Mouse (Mus musculus) heart, adult 2 months (tissue): ENCODE measurements around the gene Ttc38. TPM values are rescaled to one million over a fixed set of nuclear protein-coding genes. Genes with fewer than 3 reads are reported as not detected.

Experiments used
- DNase-seq, 2 experiments: peaks; one replicate each; pipeline ENCODE4 v3.0.0; 2021
- H3K27ac ChIP-seq: fragments of 200-600 bp; 2 replicates; pipeline ENCODE4 v1.8.1; 2022
- H3K27me3 ChIP-seq: fragments of 200-500 bp; 2 replicates; pipeline ENCODE4 v1.6.1; 2012; ENCODE audit warnings: mild to moderate bottlenecking, low read length, inconsistent platforms, mixed read lengths; ENCODE audit not compliant: control insufficient read depth, insufficient read depth
- H3K36me3 ChIP-seq: fragments of 200-500 bp; 2 replicates; pipeline ENCODE4 v1.6.1; 2012; ENCODE audit warnings: low read length, inconsistent platforms; ENCODE audit not compliant: control insufficient read depth, insufficient read depth
- H3K4me1 ChIP-seq: fragments of 200-500 bp; 2 replicates; pipeline ENCODE4 v1.6.1; 2011; ENCODE audit warnings: low read length; ENCODE audit not compliant: control insufficient read depth, insufficient read depth
- H3K4me3 ChIP-seq: fragments of 200-600 bp; 2 replicates; pipeline ENCODE4 v1.8.1; 2022
- H3K79me2 ChIP-seq: fragments of 200-500 bp; replicated peaks from 2 replicates; pipeline ENCODE4 v1.6.1; 2012; ENCODE audit warnings: mild to moderate bottlenecking, inconsistent platforms, low read length, moderate library complexity, mixed read lengths; ENCODE audit not compliant: control insufficient read depth, insufficient read depth
- H3K9ac ChIP-seq: fragments of 200-500 bp; 2 replicates; pipeline ENCODE4 v1.6.1; 2012; ENCODE audit warnings: low read depth, mild to moderate bottlenecking, control low read depth, inconsistent platforms, low read length, mixed read lengths
- CTCF ChIP-seq: fragments of 200-600 bp; IDR thresholded peaks from 2 replicates; pipeline ENCODE4 v1.8.1; 2022; ENCODE audit warnings: antibody characterized with exemption, mild to moderate bottlenecking, moderate library complexity
- EP300 ChIP-seq: fragments of 200-500 bp; IDR thresholded peaks from 2 replicates; pipeline ENCODE4 v1.6.1; 2011; ENCODE audit warnings: low read depth, low read length, control low read depth; ENCODE audit not compliant: insufficient read depth
- POLR2A ChIP-seq: fragments of 200-500 bp; IDR thresholded peaks from 2 replicates; pipeline ENCODE4 v1.6.1; 2011; ENCODE audit warnings: mild to moderate bottlenecking, low read depth, low read length, control low read depth; ENCODE audit not compliant: insufficient read depth
- WGBS: fragments of 180-500 bp; shearing (Covaris S2); methylation state at CpG from one replicate; pipeline ENCODE4 v1.1.7; 2018; 5-methylcytosine and 5-hydroxymethylcytosine counted together
- intact Hi-C: fragments of 180-260 bp; cut with DNase I; formaldehyde crosslinking; loops from one replicate; pipeline ENCODE4 v1.15.1; 2025
- polyA plus RNA-seq: library from polyadenylated mRNA; depleted of rRNA; stranded (reverse); fragments of >200 nt; gene quantifications from 2 replicates; pipeline ENCODE4 v1.2.3, GENCODE M21; 2012
- total RNA-seq, 2 experiments: library from RNA; stranded (reverse); gene quantifications; 2 replicates each; pipeline ENCODE4 v1.2.3; 2021

The Ttc38 gene
- total and polyA plus RNA-seq, 3 experiments: 6.8 to 21.1 (median 15.3) TPM

DNA sequence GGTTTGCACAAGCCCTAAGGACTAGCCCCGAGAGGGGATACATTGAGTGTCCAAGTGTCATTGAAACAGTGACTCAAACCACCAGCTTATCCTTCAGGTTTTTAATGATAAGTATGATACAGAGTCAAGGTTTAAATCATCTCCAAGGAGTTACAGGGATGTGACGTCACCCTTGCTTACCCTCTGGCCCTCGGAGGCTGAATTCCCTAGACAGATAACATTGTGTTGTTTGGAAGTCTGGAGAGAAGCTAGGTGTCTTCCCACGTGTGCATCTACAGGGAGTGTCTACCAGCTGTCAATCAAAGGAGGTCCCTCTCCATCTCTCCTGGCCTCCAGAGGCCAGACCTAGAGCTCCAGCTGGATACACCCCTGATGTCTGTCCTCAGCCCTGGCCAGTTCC is 25.2 kb upstream of the Ttc38 start:
- no peak for DNase-seq
- no peaks in the 10 kb centered on the region for H3K27me3 ChIP-seq
- peaks cover 3% of the 10 kb centered on the region for H3K4me1 ChIP-seq
- H3K4me3 ChIP-seq: no peak overlapping the region
- TF ChIP-seq EP300 (no peak), POLR2A (no peak), CTCF (no peak)
- 58% methylated on average over 4 of the region's 4 CpGs for WGBS
- H3K9ac ChIP-seq: no peak overlapping the region
- H3K27ac ChIP-seq: no peak overlapping the region
- intact Hi-C loops: no loop called here
- no peaks in the 10 kb centered on the region for H3K79me2 ChIP-seq
- no peaks in the 10 kb centered on the region for H3K36me3 ChIP-seq

DNA sequence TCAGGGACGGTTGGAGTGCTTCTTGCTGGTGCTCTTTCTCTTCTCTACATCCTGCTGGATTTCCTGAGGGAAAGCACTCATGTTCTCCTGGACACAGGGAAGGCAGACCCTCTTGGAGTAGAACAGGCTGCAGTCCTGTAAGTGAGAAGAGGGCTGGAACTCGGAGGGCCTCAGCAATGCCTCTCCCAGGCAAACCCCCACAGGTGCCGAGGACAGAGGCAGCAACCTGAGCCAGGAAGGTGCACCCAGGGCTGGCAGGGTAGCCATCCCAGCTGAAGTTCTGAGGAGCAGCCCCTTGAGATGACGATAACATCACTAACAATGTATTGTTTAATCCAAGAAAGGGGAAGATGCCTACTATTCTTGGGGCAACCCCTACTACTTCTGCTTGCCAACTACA is 24.7 kb upstream of the Ttc38 start:
- TF ChIP-seq POLR2A (no peak), CTCF (no peak), EP300 (no peak)
- no peak overlapping the region for H3K27ac ChIP-seq
- H3K4me1 ChIP-seq: peaks cover 3% of the 10 kb centered on the region
- intact Hi-C loops: no loop called here
- H3K9ac ChIP-seq: no peak overlapping the region
- DNase-seq: no peak
- no peak overlapping the region for H3K4me3 ChIP-seq
- H3K79me2 ChIP-seq: no peaks in the 10 kb centered on the region
- 83% methylated on average over 4 of the region's 4 CpGs for WGBS
- H3K27me3 ChIP-seq: no peaks in the 10 kb centered on the region
- no peaks in the 10 kb centered on the region for H3K36me3 ChIP-seq

DNA sequence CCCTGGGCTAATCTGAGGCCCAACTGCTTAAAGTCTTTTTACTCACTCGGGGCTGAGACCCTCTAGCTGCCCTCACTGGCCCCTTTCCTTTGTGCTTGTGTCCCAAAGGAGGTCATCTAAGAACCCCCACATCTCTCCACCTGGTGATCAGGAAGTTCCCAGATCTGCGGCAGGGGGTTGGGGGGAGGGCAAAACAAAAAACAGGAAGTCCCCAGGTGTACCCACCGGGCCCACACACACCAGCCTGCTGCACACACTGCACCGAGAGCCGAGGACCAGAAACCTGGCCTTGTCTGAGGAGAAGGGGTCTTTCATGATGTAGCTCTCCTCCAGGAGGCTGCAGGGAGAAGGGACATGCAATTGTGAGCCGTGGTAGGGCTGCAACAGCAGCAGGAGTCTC is 24.1 kb upstream of the Ttc38 start:
- intact Hi-C loops: no loop called here

DNA sequence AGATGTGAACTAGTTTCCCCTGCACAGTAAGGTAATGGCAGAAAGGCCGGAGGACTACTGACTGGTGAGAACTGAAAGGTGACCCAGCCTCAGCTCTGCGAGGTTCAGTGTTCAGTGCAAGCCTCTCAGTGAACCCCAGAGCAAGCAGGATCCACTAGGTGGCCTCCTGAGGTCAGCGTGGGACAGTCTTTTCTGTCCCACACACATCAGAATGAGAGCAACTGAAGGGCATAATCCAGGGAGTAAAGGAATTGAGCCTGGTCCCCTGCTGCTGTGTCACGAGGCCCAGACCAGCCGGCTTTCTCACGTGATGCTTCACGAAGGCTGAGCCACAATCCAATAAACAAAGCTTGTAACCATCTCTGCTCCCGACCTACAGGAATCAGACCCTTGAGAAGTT is 23.7 kb upstream of the Ttc38 start:
- TF ChIP-seq POLR2A (no peak), CTCF (peak; percentile 39), EP300 (peak; percentile 55; the same call in 1 of the 2 replicates)
- Histone ChIP-seq H3K27me3 (no peaks in the 10 kb centered on the region), H3K27ac (peak overlapping the region; percentile 55), H3K9ac (no peak overlapping the region), H3K79me2 (no peaks in the 10 kb centered on the region), H3K4me3 (no peak overlapping the region), H3K4me1 (peaks cover 3% of the 10 kb centered on the region), H3K36me3 (no peaks in the 10 kb centered on the region)
- 56% methylated on average over 8 of the region's 8 CpGs for WGBS
- intact Hi-C loops: no loop called here
- DNase-seq: peak in 1 of 2 experiments; percentile 33

More for the DNA sequence above, 24.1 kb upstream of the Ttc38 start:
- Histone ChIP-seq H3K4me3 (no peak overlapping the region), H3K4me1 (peaks cover 3% of the 10 kb centered on the region), H3K79me2 (no peaks in the 10 kb centered on the region), H3K27me3 (no peaks in the 10 kb centered on the region), H3K36me3 (no peaks in the 10 kb centered on the region), H3K27ac (peak overlapping the region; percentile 55), H3K9ac (no peak overlapping the region)
- 78% methylated on average over 6 of the region's 6 CpGs for WGBS
- no peak for DNase-seq
- TF ChIP-seq POLR2A (no peak), CTCF (no peak), EP300 (no peak)

DNA sequence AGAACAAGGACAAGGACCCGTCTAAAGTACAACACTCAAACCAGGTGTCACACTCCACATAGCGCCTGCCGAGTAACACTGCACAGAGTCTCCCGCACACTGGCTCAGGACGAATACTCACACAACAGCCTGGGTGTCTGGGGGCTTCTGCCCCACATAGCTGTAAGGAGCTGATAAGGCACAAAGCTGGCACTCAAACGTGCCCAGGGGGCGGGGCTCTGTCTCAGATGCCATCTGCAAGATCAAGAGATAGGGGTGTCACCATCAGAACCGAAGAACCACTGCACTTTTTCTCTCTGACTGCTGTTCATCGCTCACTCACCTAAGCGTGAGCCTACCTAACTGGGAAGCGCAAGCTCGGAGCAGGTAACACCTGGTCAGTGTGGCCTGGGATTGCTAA is 23.0 kb upstream of the Ttc38 start:
- TF ChIP-seq EP300: no peak
- no peak for TF ChIP-seq POLR2A
- no peak for TF ChIP-seq CTCF
- intact Hi-C loops: no loop called here
- Histone ChIP-seq H3K4me3 (no peak overlapping the region), H3K4me1 (peaks cover 3% of the 10 kb centered on the region), H3K27me3 (no peaks in the 10 kb centered on the region), H3K27ac (peak overlapping the region; percentile 55), H3K79me2 (no peaks in the 10 kb centered on the region), H3K36me3 (no peaks in the 10 kb centered on the region), H3K9ac (no peak overlapping the region; the same call in 1 of the 2 replicates)
- WGBS: 85% methylated on average over 12 of the region's 12 CpGs
- no peak for DNase-seq

DNA sequence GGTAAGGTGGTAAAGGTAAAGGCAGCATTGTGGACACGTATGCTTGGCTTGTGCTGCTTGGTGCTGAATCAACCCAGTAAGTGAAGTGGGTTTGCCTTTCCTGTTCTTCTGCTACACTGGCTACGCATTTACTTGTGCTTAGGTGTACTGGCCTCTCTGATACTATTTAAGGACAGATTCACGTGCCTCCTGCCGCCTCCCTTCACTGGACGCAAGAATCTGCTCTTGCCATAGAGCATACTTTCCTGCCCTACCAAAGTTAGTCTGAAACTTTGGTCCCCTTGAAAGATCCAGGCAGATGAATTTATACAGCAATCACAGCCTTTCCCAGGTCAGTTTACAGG is 21.7 kb upstream of the Ttc38 start:
- Histone ChIP-seq H3K4me1 (peaks cover 3% of the 10 kb centered on the region), H3K36me3 (no peaks in the 10 kb centered on the region), H3K27ac (peak overlapping the region; percentile 97), H3K9ac (peak overlapping the region; percentile 78), H3K27me3 (no peaks in the 10 kb centered on the region), H3K4me3 (peak overlapping the region; percentile 78), H3K79me2 (no peaks in the 10 kb centered on the region)
- DNase-seq: no peak
- intact Hi-C loops: loop anchor here (2.0 to 5.0 kb wide), 4 partner anchors 68 to 198 kb away; partner anchors contain the start of gene Trmu
- no peak for TF ChIP-seq EP300
- TF ChIP-seq POLR2A: 0 out of 2 replicates have a peak, but pooled peaks have one; percentile 34
- TF ChIP-seq CTCF: no peak
- 54% methylated on average over 5 of the region's 5 CpGs for WGBS
